Mouse (Mus musculus): ENCODE measurements at regions not wholly inside any gene's neighbourhood (a gene's known extent, or its start where the extent isn't known, plus 50 kb on each side); places are given as distances from the start of the nearest gene placed in this dataset.

- TF ChIP-seq MAFK (IDR thresholded peaks at IDR 0.05; ENCODE audit: insufficient read depth, low read depth, low read length) (no peak), CHD2 (IDR thresholded peaks at IDR 0.05; ENCODE audit: low read depth, low read length) (no peak), ZNF384 (IDR thresholded peaks at IDR 0.05; ENCODE audit: low read depth, low read length) (no peak), ZC3H11A (IDR thresholded peaks at IDR 0.05; ENCODE audit: borderline replicate concordance, low read depth, low read length) (no peak), HCFC1 (IDR thresholded peaks at IDR 0.05; ENCODE audit: borderline replicate concordance, insufficient read depth, low read length) (no peak)
Measured at GRCm38 (mm10) chr2:48332783-48333182, 481.1 kb upstream of the Acvr2a start.
